ENCODE assay signal across 8 mouse cellular contexts in genomic region chrX:7790309-7790708, GRCm38 (mm10). TPM values are rescaled to one million over a fixed set of nuclear protein-coding genes. Genes with fewer than 3 reads are reported as not detected.
A peak's percentile ranks its signal among the peaks of the same experiment; 100 is the strongest.
DNase-seq lines count a peak whose midpoint lies in the region; ATAC-seq and TF ChIP-seq lines count a peak whose summit lies in the region.

No protein-coding gene starts in this region.

- no peak for TF ChIP-seq CTCF in C2C12 (IDR thresholded peaks at IDR 0.05; ENCODE audit: control insufficient read depth, insufficient read depth, insufficient read length)

- peak overlapping the region; percentile 77; the same call in 1 of the 2 replicates for H3K27ac ChIP-seq in heart, embryonic 10.5 days
- H3K27ac ChIP-seq in liver, embryonic 13.5 days = peak overlapping the region; percentile 73

- peak overlapping the region; percentile 78 for H3K9ac ChIP-seq in liver, embryonic 13.5 days

- no peaks in the 10 kb centered on the region for H3K4me1 ChIP-seq in heart, embryonic 10.5 days
- H3K4me1 ChIP-seq in liver, embryonic 13.5 days (replicated peaks) = peaks cover 13% of the 10 kb centered on the region

- H3K4me2 ChIP-seq in liver, embryonic 13.5 days = peak overlapping the region; percentile 63

- H3K27me3 ChIP-seq in heart, embryonic 10.5 days (ENCODE audit: insufficient read depth, poor library complexity, severe bottlenecking) = no peaks in the 10 kb centered on the region
- H3K27me3 ChIP-seq in C2C12 (ENCODE audit: control insufficient read depth, insufficient read depth, insufficient read length) = no peaks in the 10 kb centered on the region
- no peaks in the 10 kb centered on the region for H3K27me3 ChIP-seq in liver, embryonic 13.5 days

- H3ac ChIP-seq in C2C12 (ENCODE audit: control insufficient read depth, insufficient read length, low read depth) = no peak overlapping the region

- no peaks in the 10 kb centered on the region for H3K9me3 ChIP-seq in heart, embryonic 10.5 days
- H3K9me3 ChIP-seq in liver, embryonic 13.5 days (replicated peaks) = no peaks in the 10 kb centered on the region

- 0 out of 2 replicates have a peak, but pooled peaks have one; percentile 34 for ATAC-seq in erythroblast, adult 5-6 weeks (replicated peaks; ENCODE audit: low FRiP score, poor library complexity, severe bottlenecking)
- ATAC-seq in liver, embryonic 13.5 days (ENCODE audit: low read depth) = 0 out of 2 replicates have a peak, but pooled peaks have one; percentile 18

- H3K36me3 ChIP-seq in heart, embryonic 10.5 days = no peaks in the 10 kb centered on the region
- H3K36me3 ChIP-seq in C2C12 (ENCODE audit: control insufficient read depth, insufficient read depth) = no peaks in the 10 kb centered on the region
- H3K36me3 ChIP-seq in liver, embryonic 13.5 days = peaks cover 13% of the 10 kb centered on the region

- DNase-seq in heart, embryonic 10.5 days (ENCODE audit: low spot score) = no peak
- no peak for DNase-seq in heart, adult 11 months
- no peak for DNase-seq in liver, embryonic 13.5 days
- no peak for DNase-seq in frontal cortex, postnatal 36 days (ENCODE audit: low spot score in 2 of 2)
- no peak for DNase-seq in left cerebral cortex, adult 18-20 months (ENCODE audit: low spot score in 2 of 2)
- no peak for DNase-seq in left cerebral cortex, adult 11 months (ENCODE audit: low spot score)

- WGBS in heart, embryonic 10.5 days = 16% methylated on average over 5 of the region's 5 CpGs
- 13% methylated on average over 5 of the region's 5 CpGs for WGBS in liver, embryonic 13.5 days (ENCODE audit: insufficient replicate concordance)

- peak overlapping the region; percentile 61 for H3K4me3 ChIP-seq in heart, embryonic 10.5 days
- peak overlapping the region; percentile 44 for H3K4me3 ChIP-seq in C2C12 (ENCODE audit: insufficient read depth, poor library complexity, severe bottlenecking)
- peak overlapping the region; percentile 72 for H3K4me3 ChIP-seq in liver, embryonic 13.5 days (replicated peaks)

- H3K79me2 ChIP-seq in C2C12 (ENCODE audit: control insufficient read depth, insufficient read depth) = peaks cover 11% of the 10 kb centered on the region

- peaks cover 3% of the 10 kb centered on the region for H3K79me3 ChIP-seq in C2C12 (ENCODE audit: low read depth)

TF ChIP-seq in C2C12, 6 proteins besides CTCF, POLR2A, EP300 and RAD21:
- TF ChIP-seq FOSL1 (IDR thresholded peaks at IDR 0.05; ENCODE audit: insufficient read depth, low read length, poor library complexity, severe bottlenecking) (no peak), USF1 (IDR thresholded peaks at IDR 0.05; ENCODE audit: low read depth) (no peak), MYOD1 (IDR thresholded peaks at IDR 0.05; ENCODE audit: control insufficient read depth, insufficient read length, low read depth) (no peak), MAX (IDR thresholded peaks at IDR 0.05) (no peak), MYOG (IDR thresholded peaks at IDR 0.05; ENCODE audit: control insufficient read depth, extremely low read depth, insufficient read length) (no peak), CEBPB (IDR thresholded peaks at IDR 0.05; ENCODE audit: low read depth) (no peak)

RNA-seq across cellular contexts. Expression of gene Gripap1, which starts 0.7 kb away (rescaled TPM):
- polyA plus RNA-seq in heart, embryonic 10.5 days (2016; fragmentation: Nextera tagmentation; extraction: Ambion mirVana) = 35.4 and 37.6 TPM in 2 replicates
- 17.9 TPM for polyA plus RNA-seq in C2C12 (2012; fragmentation: generic; extraction: Trizol)
- total RNA-seq in erythroblast, adult 5-6 weeks (2015; ENCODE audit: low replicate concordance) = 146 and 177 TPM in 2 replicates
- 200 and 207 TPM in 2 replicates for total RNA-seq in erythroblast, adult 5-6 weeks (2017; ENCODE audit: low replicate concordance)
- 30.6 and 32.3 TPM in 2 replicates for polyA plus RNA-seq in liver, embryonic 13.5 days (2015; fragmentation: Nextera tagmentation; extraction: Ambion mirVana)
- 100 to 1,000 TPM in 1 of 2 experiments, 10 to 100 TPM in 1; 99.1 to 103 TPM for total RNA-seq in left cerebral cortex, adult 18-20 months (2021)

RNA-seq across cellular contexts. Expression of gene Tfe3, which starts 27.9 kb away (rescaled TPM):
- 22.7 and 23.2 TPM in 2 replicates for polyA plus RNA-seq in heart, embryonic 10.5 days (2016; fragmentation: Nextera tagmentation; extraction: Ambion mirVana)
- 46.7 TPM for polyA plus RNA-seq in C2C12 (2012; fragmentation: generic; extraction: Trizol)
- total RNA-seq in erythroblast, adult 5-6 weeks (2015; ENCODE audit: low replicate concordance) = 16.1 and 20.2 TPM in 2 replicates
- 7.1 and 18.2 TPM in 2 replicates for total RNA-seq in erythroblast, adult 5-6 weeks (2017; ENCODE audit: low replicate concordance)
- polyA plus RNA-seq in liver, embryonic 13.5 days (2015; fragmentation: Nextera tagmentation; extraction: Ambion mirVana) = 8.9 and 10.1 TPM in 2 replicates
- 10 to 100 TPM; 34.2 to 35.2 TPM for total RNA-seq in left cerebral cortex, adult 18-20 months (2021)

RNA-seq across cellular contexts. Expression of gene Kcnd1, which starts 31.8 kb away (rescaled TPM):
- 1.1 and 1.4 TPM in 2 replicates for polyA plus RNA-seq in heart, embryonic 10.5 days (2016; fragmentation: Nextera tagmentation; extraction: Ambion mirVana)
- 0.11 TPM for polyA plus RNA-seq in C2C12 (2012; fragmentation: generic; extraction: Trizol)
- 4.8 and 5.4 TPM in 2 replicates for total RNA-seq in erythroblast, adult 5-6 weeks (2015; ENCODE audit: low replicate concordance)
- 3.6 and 4.5 TPM in 2 replicates for total RNA-seq in erythroblast, adult 5-6 weeks (2017; ENCODE audit: low replicate concordance)
- 0.13 and 0.34 TPM in 2 replicates for polyA plus RNA-seq in liver, embryonic 13.5 days (2015; fragmentation: Nextera tagmentation; extraction: Ambion mirVana)
- 1 to 10 TPM; 8.4 to 9.6 TPM for total RNA-seq in left cerebral cortex, adult 18-20 months (2021)

RNA-seq across cellular contexts. Expression of gene Ccdc120, which starts 39.6 kb away (rescaled TPM):
- polyA plus RNA-seq in heart, embryonic 10.5 days (2016; fragmentation: Nextera tagmentation; extraction: Ambion mirVana) = 8.6 and 11.7 TPM in 2 replicates
- polyA plus RNA-seq in C2C12 (2012; fragmentation: generic; extraction: Trizol) = 9.4 TPM
- total RNA-seq in erythroblast, adult 5-6 weeks (2015; ENCODE audit: low replicate concordance) = not detected in 2 replicates
- 1.8 TPM in 1 of 2 replicates, not detected in the other for total RNA-seq in erythroblast, adult 5-6 weeks (2017; ENCODE audit: low replicate concordance)
- 1.7 TPM in 2 replicates for polyA plus RNA-seq in liver, embryonic 13.5 days (2015; fragmentation: Nextera tagmentation; extraction: Ambion mirVana)
- total RNA-seq in left cerebral cortex, adult 18-20 months (2021) = 10 to 100 TPM; 26.7 to 29.7 TPM

RNA-seq across cellular contexts. Expression of gene Otud5, which starts 50.9 kb away (rescaled TPM):
- polyA plus RNA-seq in heart, embryonic 10.5 days (2016; fragmentation: Nextera tagmentation; extraction: Ambion mirVana) = 33.0 and 43.8 TPM in 2 replicates
- 32.0 TPM for polyA plus RNA-seq in C2C12 (2012; fragmentation: generic; extraction: Trizol)
- 399 and 555 TPM in 2 replicates for total RNA-seq in erythroblast, adult 5-6 weeks (2015; ENCODE audit: low replicate concordance)
- 691 and 1,009 TPM in 2 replicates for total RNA-seq in erythroblast, adult 5-6 weeks (2017; ENCODE audit: low replicate concordance)
- 33.8 and 35.7 TPM in 2 replicates for polyA plus RNA-seq in liver, embryonic 13.5 days (2015; fragmentation: Nextera tagmentation; extraction: Ambion mirVana)
- total RNA-seq in left cerebral cortex, adult 18-20 months (2021) = 10 to 100 TPM; 81.4 to 83.2 TPM
